8 mouse cellular contexts compared by ENCODE assay signal in the genomic region with DNA sequence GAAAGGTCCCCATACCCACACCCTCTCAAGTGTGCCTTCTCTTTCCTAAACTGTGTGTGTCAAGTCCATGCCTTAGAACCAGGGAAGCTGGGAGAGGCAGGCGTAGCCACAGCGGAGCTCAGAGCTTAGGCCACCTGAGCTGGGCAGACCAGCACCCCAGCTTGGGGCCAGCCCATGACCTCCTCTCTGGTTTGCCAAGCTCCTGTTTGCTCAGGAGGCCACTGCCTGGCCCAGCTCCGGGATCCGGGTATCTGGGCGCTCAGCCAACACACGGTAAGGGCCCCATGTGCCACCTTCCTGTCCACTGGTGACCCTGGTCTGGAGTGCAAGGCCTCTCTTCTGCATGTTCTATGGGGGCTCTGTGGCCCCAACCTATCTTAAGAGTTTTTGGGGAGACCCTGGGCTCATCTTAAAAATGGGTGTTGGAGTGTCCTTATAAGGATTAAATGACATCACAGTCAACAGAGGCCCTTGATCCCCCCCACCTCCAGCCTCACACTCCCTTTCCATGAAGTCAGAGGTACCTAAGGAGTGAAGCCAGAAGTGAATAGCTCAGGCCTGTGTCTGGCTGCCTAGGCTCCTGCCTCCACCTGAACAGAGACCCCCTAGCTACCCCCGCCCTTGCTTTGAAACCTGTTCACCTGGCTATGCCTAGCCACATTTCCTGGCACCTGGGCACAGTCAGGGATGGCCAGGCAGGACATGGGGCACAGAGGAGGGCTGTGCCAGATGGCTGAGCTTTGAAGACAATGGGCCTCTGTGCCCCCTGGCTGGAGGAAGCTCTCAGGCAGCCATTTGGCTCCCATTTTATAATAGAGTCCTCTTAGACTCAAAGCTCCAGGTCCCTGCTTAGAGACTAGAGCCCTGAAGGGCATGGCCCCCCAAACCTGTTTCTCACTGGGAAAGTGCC. TPM values are rescaled to one million over a fixed set of nuclear protein-coding genes. Genes with fewer than 3 reads are reported as not detected.
DNase-seq lines count a peak whose midpoint lies in the region; ATAC-seq lines count a peak whose summit lies in the region.

No protein-coding gene starts in this region.

- no peaks in the 10 kb centered on the region for H3K9me3 ChIP-seq in lung, embryonic 16.5 days (ENCODE audit: control insufficient read depth, low read length)

- H3K4me3 ChIP-seq in lung, embryonic 16.5 days (ENCODE audit: low read length): no peak overlapping the region

- ATAC-seq in lung, embryonic 16.5 days (ENCODE audit: low read depth): peak; percentile 83

- WGBS in lung, embryonic 16.5 days: 42% methylated on average over 7 of the region's 7 CpGs

- no peaks in the 10 kb centered on the region for H3K36me3 ChIP-seq in lung, embryonic 16.5 days (ENCODE audit: control insufficient read depth, insufficient read depth, low read length)

- peak overlapping the region; percentile 47; the same call in 1 of the 2 replicates for H3K9ac ChIP-seq in lung, embryonic 16.5 days (ENCODE audit: low read length)

- intact Hi-C loops in heart, postnatal 10 days (cut with DNase I): no loop called here
- intact Hi-C loops in heart, postnatal 36 days (cut with DNase I): no loop called here

- H3K4me2 ChIP-seq in lung, embryonic 16.5 days (ENCODE audit: low read depth, low read length): no peak overlapping the region

- peak overlapping the region; percentile 96 for H3K27ac ChIP-seq in lung, embryonic 16.5 days (ENCODE audit: low read length)

- peaks cover 41% of the 10 kb centered on the region for H3K4me1 ChIP-seq in lung, embryonic 16.5 days (replicated peaks; ENCODE audit: control insufficient read depth, insufficient read depth, low read length)

- no peaks in the 10 kb centered on the region for H3K27me3 ChIP-seq in lung, embryonic 16.5 days (ENCODE audit: control insufficient read depth, insufficient read depth, low read depth, low read length)

- peak; percentile 29 to 32 for DNase-seq in heart, postnatal 10 days
- no peak for DNase-seq in heart, postnatal 36 days
- DNase-seq in cerebellum, adult 8-10 months: peak; percentile 78
- peak; percentile 67 for DNase-seq in kidney, adult 9 months
- no peak for DNase-seq in c-Kit-positive CD71-positive TER-119-positive erythroid progenitor cells, embryonic 14.5 days (ENCODE audit: low spot score)
- no peak for DNase-seq in embryo, embryonic 10 days (ENCODE audit: low spot score)
- DNase-seq in layer of hippocampus, adult 8-10 months (ENCODE audit: low spot score in 2 of 2): no peak

RNA-seq across cellular contexts. Expression of a gene that starts 33.8 kb away (rescaled TPM):
- total RNA-seq in heart, postnatal 10 days (2021): 10 to 100 TPM; 10.3 to 12.6 TPM
- 10 to 100 TPM; 11.4 to 17.6 TPM for total RNA-seq in heart, postnatal 36 days (2021)
- polyA plus RNA-seq in lung, embryonic 16.5 days (2015; fragmentation: Nextera tagmentation; extraction: Ambion mirVana): 8.7 and 14.0 TPM in 2 replicates
- total RNA-seq in layer of hippocampus, adult 8-10 months (2022): 100 to 1,000 TPM; 253 to 279 (median 259) TPM

Comparison
In these comparisons a context has a peak if more than half of its experiments do, and no peak if none do; other contexts are left out.
1. DNase-seq: peak in heart, postnatal 10 days (2 of 2), cerebellum, adult 8-10 months (single experiment) and kidney, adult 9 months (single experiment); none in heart, postnatal 36 days (0 of 2), c-Kit-positive CD71-positive TER-119-positive erythroid progenitor cells, embryonic 14.5 days (single experiment), embryo, embryonic 10 days (single experiment) and layer of hippocampus, adult 8-10 months (0 of 2).
2. RNA of a gene that starts 33.8 kb away (total RNA-seq): 253 to 279 TPM in layer of hippocampus, adult 8-10 months; 11.4 to 17.6 TPM in heart, postnatal 36 days and 10.3 to 12.6 TPM in heart, postnatal 10 days; every median in the first group is over 10 times any median in the second.